Mouse (Mus musculus) 416B (cell line): Measurements from ENCODE around the gene Esyt3.

Experiments
- DNase-seq: peaks from one replicate; pipeline ENCODE4 v3.0.0; 2011; ENCODE audit warnings: low read depth

Esyt3 gene

DNA sequence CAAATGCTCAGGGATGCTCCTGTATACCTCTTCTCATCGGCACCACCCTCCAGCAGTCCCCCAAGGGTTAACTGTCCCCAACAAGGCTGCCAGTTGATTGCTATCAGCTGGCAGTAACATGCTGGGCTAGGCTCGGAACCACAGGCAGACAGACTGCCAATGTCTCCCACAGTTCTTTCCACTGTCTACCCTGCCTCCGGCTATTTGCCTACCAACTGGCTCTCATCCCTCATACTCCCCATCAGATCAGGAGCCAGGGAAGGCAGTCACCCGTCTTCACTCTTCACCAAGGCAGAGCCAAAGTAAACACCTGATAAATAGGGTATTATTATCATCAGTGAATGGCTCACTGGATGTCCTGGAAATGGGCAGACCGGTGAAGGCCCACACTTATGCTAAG, 3.6 kb downstream of the Esyt3 start:
- no peak for DNase-seq

DNA sequence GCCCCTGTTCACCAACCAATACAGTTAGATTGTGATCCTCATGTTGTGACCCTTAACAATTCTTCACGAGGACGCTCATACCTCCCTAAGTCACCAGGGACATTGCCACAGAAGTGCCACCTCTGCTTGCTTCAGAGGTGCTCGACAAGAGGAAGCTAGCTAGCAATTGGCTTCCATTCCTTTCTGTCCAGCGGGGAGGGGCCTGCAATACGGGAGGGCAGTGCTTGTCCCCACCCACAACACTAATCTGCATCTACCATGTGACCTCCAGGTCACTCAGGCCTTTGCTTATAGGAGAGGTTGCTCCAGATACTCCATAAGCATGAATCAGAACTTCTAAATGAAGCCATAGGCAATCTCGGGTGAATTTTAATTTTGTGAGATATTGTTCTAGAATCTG, 5.0 kb downstream of the Esyt3 start:
- peak; percentile 11 for DNase-seq

DNA sequence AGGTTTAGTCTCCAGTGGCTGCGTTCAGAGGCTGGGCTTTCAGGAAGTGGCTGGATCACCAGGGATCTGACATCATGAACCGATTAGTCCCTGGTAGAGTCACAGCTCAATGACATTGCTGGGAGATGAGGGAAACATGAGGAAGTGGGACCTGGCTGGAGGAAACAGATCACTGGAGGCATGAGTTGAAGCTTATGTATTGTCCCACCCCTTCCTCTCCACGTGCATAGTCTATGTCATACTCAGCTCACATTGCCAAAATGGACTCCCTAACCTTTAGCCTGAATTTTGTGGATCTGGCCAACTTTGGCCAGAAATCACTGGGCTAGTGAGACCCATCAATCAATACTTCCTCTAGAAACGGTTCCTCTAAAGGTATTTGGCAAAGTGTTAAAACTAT, 5.4 kb downstream of the Esyt3 start:
- DNase-seq: peak; percentile 31

DNA sequence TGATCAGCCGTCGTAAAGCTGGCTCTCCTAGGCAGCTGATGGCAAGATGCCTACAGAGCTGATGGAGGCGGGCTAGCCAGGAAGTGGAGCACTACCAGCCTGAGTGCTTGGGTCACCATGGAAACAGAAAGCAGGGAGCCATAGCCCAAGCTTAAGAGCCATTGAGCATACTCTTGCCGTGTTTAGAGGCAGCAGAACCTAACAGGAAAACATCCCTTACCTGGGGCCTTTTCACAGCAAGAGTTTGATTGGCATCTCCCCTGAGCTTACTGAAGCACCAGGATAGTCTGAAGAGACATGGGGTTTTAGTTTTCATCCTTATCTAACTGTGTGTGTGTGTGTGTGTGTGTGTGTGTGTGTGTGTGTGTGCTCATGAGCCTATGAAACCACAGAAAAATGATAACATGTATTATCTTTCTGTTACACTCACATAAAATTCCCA, 13.0 kb downstream of the Esyt3 start:
- no peak for DNase-seq

DNA sequence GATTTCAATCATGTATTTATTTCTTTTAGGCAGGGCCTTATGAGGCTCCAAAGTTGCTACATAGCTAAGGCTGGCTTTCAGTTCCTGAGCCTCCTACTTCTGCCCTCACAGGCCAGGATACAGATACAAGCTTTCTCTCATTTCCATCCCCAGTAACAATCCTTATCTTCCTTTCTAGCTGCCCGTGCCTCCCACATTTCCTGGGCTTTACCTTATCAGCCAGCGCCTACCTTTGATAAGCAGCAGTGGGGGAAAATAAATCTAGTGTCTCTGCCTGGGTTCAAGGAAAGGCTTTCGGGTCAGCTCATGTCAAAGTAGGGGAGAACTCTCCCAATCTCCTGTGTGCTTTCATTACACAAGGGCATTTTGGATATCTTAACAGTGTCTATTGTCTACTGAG, 16.8 kb downstream of the Esyt3 start:
- DNase-seq: no peak

DNA sequence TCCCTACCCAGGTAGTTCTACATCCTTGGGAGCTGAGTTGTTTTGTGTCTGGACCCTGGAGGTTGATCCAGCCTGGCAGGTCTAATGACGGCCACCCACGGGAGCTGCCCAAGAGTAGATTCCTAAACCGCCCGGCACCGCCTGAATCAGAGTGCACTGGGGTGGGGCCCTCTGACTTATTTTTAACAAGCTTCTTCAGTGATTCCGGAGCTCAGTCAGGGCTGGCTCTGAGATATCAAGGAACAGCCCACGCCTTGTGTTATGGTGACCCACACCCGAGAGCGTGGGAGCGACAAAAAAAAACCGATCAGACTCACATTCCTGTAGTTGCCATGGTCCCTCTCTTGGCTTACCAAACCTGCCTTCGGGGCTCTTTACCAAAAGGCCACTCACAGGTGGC, 18.2 kb downstream of the Esyt3 start:
- DNase-seq: no peak

DNA sequence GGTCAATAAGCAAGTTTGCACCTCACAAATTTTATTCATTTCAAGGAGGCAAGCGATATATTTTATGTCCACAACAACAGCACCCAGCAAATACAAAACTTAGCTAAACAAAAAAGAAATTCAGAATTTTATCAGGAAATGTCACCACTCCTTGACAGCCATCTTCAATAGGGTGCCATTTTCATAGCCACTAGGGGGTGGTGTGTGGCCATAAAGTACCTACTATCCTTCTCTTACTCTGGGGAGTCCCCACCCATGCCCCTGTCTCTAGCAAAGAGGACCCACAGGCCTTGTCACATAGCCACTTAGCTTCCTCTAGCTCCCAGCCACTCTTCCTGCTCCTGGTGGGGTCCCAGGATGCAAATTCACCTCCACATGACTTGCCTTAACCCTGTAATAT, 19.2 kb downstream of the Esyt3 start:
- peak; percentile 25 for DNase-seq

DNA sequence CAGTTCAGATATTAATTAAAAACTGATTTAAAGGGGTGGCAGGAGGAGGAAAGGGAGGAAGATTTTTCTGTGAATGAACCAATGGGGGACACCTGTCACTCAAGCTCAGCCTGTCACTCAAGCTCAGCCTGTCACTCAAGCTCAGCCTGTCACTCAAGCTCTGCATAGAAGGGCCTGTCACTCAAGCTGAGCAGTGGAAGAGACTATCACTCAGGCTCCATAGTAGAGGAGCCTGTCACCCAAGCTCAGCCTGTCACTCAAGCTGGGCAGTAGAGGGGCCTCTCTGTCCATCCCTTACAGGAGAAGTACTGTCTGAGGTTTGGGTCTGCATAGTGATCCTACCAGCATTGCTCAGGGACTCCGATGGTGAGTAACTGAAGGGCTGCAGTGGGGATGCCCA, 20.1 kb downstream of the Esyt3 start:
- DNase-seq: no peak

DNA sequence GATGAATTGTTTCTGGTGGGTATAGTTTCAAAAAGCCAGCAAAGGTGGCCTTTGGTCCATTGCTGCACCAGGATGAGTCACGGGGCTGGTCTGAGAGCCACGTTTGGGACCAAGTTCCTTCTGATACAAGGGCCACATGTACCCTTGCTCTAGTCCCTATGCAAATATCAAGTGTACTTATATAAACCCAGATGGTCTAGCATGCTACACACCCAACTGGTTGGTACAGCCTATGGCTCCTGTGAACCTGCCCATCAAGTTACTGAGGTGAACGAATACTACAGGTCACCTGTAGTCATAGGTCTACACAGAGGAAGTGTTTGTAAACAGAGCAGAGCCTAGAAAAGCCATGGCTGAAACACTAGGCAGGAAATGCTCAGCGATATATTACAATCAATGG, 21.8 kb downstream of the Esyt3 start:
- DNase-seq: no peak

DNA sequence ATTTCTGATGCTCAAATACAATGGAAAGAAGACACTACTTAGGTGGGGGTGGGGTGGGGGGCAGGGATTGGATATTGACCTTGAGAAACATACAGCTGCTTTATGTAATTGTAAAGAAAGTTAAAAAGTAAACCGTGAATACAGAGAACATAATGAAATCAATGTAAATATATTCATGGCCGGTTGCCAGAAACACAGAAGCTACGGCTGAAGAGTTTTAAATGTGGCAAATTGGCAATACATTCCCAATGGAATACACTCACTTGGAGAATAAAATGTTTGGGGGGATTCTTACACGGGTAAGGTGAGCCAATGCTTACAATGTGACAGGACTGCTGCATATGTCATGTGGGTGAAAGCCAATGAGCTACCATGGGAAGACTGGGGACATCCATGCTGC, 31.5 kb downstream of the Esyt3 start:
- no peak for DNase-seq

DNA sequence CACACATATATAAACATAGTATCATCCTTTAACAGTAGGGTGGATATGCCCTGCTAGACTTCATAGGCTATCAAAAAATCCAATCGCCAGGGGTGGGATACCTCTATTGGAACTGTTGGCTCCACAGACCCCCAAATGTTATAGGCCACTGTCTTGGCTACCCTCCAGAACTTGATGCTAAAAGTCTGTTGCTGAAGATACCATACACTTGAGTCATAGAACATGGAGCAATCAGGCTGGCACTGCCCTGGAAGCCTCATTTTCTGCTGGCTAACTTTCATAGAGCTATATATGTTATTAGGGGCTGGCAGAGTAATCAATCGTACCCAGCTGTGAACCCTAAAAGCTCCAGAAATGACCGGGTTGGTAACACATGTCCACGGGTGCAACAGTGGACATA, 32.4 kb downstream of the Esyt3 start:
- no peak for DNase-seq

DNA sequence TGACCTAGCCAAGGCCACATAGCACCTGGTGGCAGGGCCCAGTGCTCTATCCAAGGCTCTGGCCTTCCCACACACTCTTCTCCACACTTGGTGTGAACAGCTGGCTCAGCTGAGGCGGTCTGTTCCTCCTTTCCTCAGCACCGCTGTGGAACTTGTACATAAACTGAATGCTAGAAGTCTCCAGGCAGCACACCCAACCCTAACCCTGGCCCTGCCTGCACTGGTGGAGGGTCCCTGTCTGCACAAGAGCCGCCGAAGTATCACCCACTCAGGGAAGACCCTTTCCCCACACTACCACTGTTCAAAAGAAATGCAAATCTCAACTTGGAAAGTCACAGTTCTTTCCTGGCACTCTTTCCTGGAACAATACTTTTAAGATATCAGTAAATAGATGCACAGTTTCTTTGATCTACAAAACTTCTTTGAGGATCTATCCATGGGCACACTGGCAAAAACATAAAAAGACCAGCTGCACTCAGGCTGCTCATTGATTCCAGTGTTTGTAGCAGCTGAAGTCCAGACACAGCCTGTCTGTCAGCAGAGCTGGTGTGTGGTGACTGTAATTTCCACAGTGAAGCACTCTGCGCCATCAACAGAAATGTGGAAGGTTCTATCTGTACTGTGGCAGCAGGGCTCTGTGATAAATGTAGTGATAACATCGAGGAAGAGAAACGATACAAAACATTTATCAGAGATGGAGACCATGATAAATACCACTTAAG, 33.0 kb downstream of the Esyt3 start:
- no peak for DNase-seq

DNA sequence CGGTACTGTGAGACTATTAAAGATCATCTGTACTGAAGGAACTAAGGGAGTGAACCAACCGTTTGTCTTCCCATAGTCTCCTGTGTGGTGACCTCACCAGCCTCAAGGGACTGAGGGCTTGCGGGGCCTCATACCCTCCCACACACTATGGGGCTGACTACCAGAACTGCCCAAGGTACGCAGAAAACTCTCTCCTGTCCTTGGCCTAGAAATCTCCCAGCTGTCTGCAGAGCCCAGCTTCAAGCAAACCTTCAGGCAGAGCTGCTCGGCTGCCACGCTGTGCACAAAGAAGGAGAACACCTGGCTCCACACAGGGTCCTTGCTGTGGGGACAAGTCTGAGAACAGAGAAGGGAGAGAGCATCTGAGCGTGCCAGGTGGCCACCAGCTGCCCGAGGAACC, 38.4 kb downstream of the Esyt3 start:
- DNase-seq: no peak

DNA sequence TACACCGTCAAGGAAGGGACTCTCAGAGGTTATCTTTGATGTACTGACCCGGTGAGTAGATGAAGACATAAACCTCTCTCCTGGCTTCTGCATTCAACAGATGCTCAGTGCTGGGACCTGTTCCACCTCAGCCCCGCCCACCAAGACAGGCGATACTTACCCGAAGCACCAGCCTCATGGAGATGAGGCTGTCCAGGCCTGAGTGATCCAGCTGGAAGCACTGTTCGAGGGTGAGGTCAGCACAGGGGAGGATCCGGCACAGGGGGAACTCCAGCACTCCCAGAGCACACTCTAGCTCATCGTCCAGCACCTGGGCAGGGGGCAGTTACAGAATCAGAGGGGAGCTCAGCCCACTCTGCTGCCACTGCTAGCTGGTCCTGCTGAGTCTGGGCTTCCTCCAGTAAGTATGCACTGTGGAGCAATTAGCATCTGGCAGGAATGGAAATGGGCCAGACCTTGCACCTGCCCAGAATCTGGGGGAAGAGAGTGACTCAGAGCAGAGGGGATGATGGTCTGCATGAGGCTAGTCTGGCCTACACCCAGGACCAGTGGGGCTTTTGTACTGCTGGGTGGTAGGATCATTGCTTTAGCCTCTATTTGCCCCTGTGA, 38.9 kb downstream of the Esyt3 start:
- no peak for DNase-seq

DNA sequence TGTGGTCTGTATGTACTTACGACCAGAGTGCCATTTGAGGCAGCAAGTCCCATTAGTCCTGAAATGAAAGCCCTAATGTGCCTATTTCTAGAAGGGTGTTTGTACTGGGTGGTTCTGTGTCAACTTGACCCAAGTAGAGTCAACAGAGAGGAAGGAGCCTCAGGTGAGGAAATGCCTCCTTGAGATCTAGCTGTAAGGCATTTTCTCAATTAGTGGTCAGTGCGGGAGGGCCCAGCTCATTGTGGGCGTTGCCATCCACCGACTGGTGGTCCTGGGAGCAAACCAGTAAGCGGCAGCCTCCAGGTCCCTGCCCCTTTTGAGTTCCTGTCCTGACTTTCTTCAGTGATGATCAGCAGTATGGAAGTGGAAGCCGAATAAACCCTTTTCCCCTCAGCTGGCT, 52.1 kb downstream of the Esyt3 start:
- DNase-seq: no peak

DNA sequence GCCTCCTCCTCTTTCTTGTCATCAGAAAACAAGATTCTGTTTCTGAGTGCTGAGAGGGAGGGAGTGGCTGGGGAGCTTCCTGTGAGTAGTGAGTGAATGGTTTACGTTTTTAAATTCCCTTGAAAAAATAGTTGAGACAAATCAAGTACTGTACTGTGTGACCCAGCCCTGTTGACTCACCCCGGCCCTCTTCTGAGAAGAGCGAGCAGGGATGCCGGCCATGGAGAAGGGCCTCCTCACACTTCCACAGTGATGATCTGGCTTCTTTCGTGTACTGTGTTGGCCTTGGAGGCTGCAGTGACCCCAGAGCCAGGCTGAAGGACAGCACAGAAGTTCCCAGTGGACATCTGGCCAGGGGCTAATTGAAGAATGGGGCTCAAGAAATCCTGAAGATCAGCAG, 54.1 kb downstream of the Esyt3 start:
- DNase-seq: no peak
